Mouse (Mus musculus): ENCODE results near the gene Mras. TPM values are rescaled to one million over a fixed set of nuclear protein-coding genes. Genes with fewer than 3 reads are reported as not detected.

Gene Mras
- polyA plus RNA-seq, 1 experiment from 2014 or later: 49.0 TPM

GRCm38 (mm10) chr9:99368431-99368830, 68.8 kb downstream of the Mras start:
- 60% methylated on average over 7 of the region's 7 CpGs for WGBS

GRCm38 (mm10) chr9:99365906-99366305, 71.3 kb downstream of the Mras start:
- Histone ChIP-seq H3K4me3 (no peak overlapping the region), H3K4me1 (replicated peaks) (no peaks in the 10 kb centered on the region), H3K27me3 (peaks cover under 1% of the 10 kb centered on the region; the same call in 1 of the 2 replicates), H3K9ac (no peak overlapping the region), H3K27ac (replicated peaks) (no peak overlapping the region), H3K36me3 (no peaks in the 10 kb centered on the region), H3K9me3 (no peaks in the 10 kb centered on the region), H3K4me2 (no peak overlapping the region)
- WGBS: 65% methylated on average over 3 of the region's 3 CpGs
- no peak for ATAC-seq (ENCODE audit: low read depth)

More at GRCm38 (mm10) chr9:99368431-99368830, 68.8 kb downstream of the Mras start:
- Histone ChIP-seq H3K27me3 (no peaks in the 10 kb centered on the region), H3K4me2 (no peak overlapping the region), H3K4me1 (replicated peaks) (no peaks in the 10 kb centered on the region), H3K9ac (no peak overlapping the region), H3K27ac (replicated peaks) (no peak overlapping the region), H3K4me3 (no peak overlapping the region), H3K9me3 (no peaks in the 10 kb centered on the region), H3K36me3 (no peaks in the 10 kb centered on the region)
- no peak for ATAC-seq (ENCODE audit: low read depth)

GRCm38 (mm10) chr9:99363076-99363475, 74.1 kb downstream of the Mras start:
- H3K36me3 ChIP-seq: no peaks in the 10 kb centered on the region
- H3K4me2 ChIP-seq: no peak overlapping the region
- H3K27me3 ChIP-seq: peaks cover 29% of the 10 kb centered on the region
- no peak overlapping the region for H3K27ac ChIP-seq (replicated peaks)
- no peak for ATAC-seq (ENCODE audit: low read depth)
- no peaks in the 10 kb centered on the region for H3K9me3 ChIP-seq
- H3K9ac ChIP-seq: no peak overlapping the region
- WGBS: 72% methylated on average over 8 of the region's 8 CpGs
- H3K4me3 ChIP-seq: no peak overlapping the region
- H3K4me1 ChIP-seq (replicated peaks): peaks cover 7% of the 10 kb centered on the region

- 90% methylated on average over 9 of the region's 9 CpGs for WGBS
- no peak overlapping the region for H3K4me3 ChIP-seq
- ATAC-seq (ENCODE audit: low read depth): no peak
- peaks cover 40% of the 10 kb centered on the region for H3K27me3 ChIP-seq
- no peak overlapping the region for H3K4me2 ChIP-seq
- no peak overlapping the region for H3K27ac ChIP-seq (replicated peaks)
- no peaks in the 10 kb centered on the region for H3K9me3 ChIP-seq
- no peaks in the 10 kb centered on the region for H3K36me3 ChIP-seq
- H3K4me1 ChIP-seq (replicated peaks): peaks cover 17% of the 10 kb centered on the region
- no peak overlapping the region for H3K9ac ChIP-seq
These were observed 75.2 kb downstream of the Mras start for GRCm38 (mm10) chr9:99361946-99362345.

- H3K27ac ChIP-seq (replicated peaks): no peak overlapping the region
- no peak overlapping the region for H3K4me3 ChIP-seq
- peaks cover 69% of the 10 kb centered on the region for H3K27me3 ChIP-seq
- no peak overlapping the region for H3K4me2 ChIP-seq
- 90% methylated on average over 15 of the region's 15 CpGs for WGBS
- H3K36me3 ChIP-seq: no peaks in the 10 kb centered on the region
- H3K4me1 ChIP-seq (replicated peaks): peaks cover 17% of the 10 kb centered on the region
- H3K9me3 ChIP-seq: no peaks in the 10 kb centered on the region
- H3K9ac ChIP-seq: no peak overlapping the region
- no peak for ATAC-seq (ENCODE audit: low read depth)
These were observed 78.2 kb downstream of the Mras start for GRCm38 (mm10) chr9:99359012-99359411.

GRCm38 (mm10) chr9:99357921-99358692, 79.1 kb downstream of the Mras start, which contains the start of gene Esyt3:
Gene Esyt3, minus strand, starts transcription at chr9:99358557.
- H3K4me1 ChIP-seq (replicated peaks): peaks cover 17% of the 10 kb centered on the region
- peak within 1 kb of the TSS; percentile 61 for H3K9ac ChIP-seq
- no peak within 1 kb of the TSS for H3K27ac ChIP-seq (replicated peaks)
- peaks cover 69% of the 10 kb centered on the region for H3K27me3 ChIP-seq
- H3K4me3 ChIP-seq: peak within 1 kb of the TSS; percentile 45
- no peaks in the 10 kb centered on the region for H3K9me3 ChIP-seq
- under 1% methylated on average over 66 of the region's 66 CpGs for WGBS
- no peaks in the 10 kb centered on the region for H3K36me3 ChIP-seq
- H3K4me2 ChIP-seq: peak within 1 kb of the TSS; percentile 93
- peak; percentile 64 for ATAC-seq (ENCODE audit: low read depth)

- 5% methylated on average over 19 of the region's 19 CpGs for WGBS
- ATAC-seq (ENCODE audit: low read depth): peak; percentile 46
- Histone ChIP-seq H3K9ac (peak overlapping the region; percentile 61; the same call in 1 of the 2 replicates), H3K4me1 (replicated peaks) (peaks cover 17% of the 10 kb centered on the region), H3K9me3 (no peaks in the 10 kb centered on the region), H3K27ac (replicated peaks) (no peak overlapping the region), H3K27me3 (peaks cover 69% of the 10 kb centered on the region), H3K4me3 (peak overlapping the region; percentile 45), H3K36me3 (no peaks in the 10 kb centered on the region), H3K4me2 (peak overlapping the region; percentile 93)
These were observed 79.6 kb downstream of the Mras start for GRCm38 (mm10) chr9:99357561-99357920.

GRCm38 (mm10) chr9:99355971-99356370, 81.2 kb downstream of the Mras start:
- no peak overlapping the region for H3K4me3 ChIP-seq
- no peak overlapping the region for H3K4me2 ChIP-seq
- H3K27ac ChIP-seq (replicated peaks): no peak overlapping the region
- H3K9ac ChIP-seq: no peak overlapping the region
- H3K4me1 ChIP-seq (replicated peaks): peaks cover 17% of the 10 kb centered on the region
- H3K9me3 ChIP-seq: no peaks in the 10 kb centered on the region
- no peak for ATAC-seq (ENCODE audit: low read depth)
- no peaks in the 10 kb centered on the region for H3K36me3 ChIP-seq
- 22% methylated on average over 5 of the region's 5 CpGs for WGBS
- peaks cover 69% of the 10 kb centered on the region for H3K27me3 ChIP-seq

GRCm38 (mm10) chr9:99354796-99355195, 82.4 kb downstream of the Mras start:
- peaks cover 17% of the 10 kb centered on the region for H3K4me1 ChIP-seq (replicated peaks)
- 62% methylated on average over 5 of the region's 5 CpGs for WGBS
- no peak overlapping the region for H3K4me3 ChIP-seq
- H3K9me3 ChIP-seq: no peaks in the 10 kb centered on the region
- H3K27me3 ChIP-seq: peaks cover 58% of the 10 kb centered on the region
- H3K4me2 ChIP-seq: no peak overlapping the region
- ATAC-seq (ENCODE audit: low read depth): no peak
- no peak overlapping the region for H3K27ac ChIP-seq (replicated peaks)
- H3K36me3 ChIP-seq: no peaks in the 10 kb centered on the region
- H3K9ac ChIP-seq: no peak overlapping the region

- WGBS: 63% methylated on average over 6 of the region's 6 CpGs
- Histone ChIP-seq H3K27ac (replicated peaks) (no peak overlapping the region), H3K4me3 (no peak overlapping the region), H3K36me3 (no peaks in the 10 kb centered on the region), H3K9me3 (peaks cover 3% of the 10 kb centered on the region; the same call in 1 of the 2 replicates), H3K9ac (no peak overlapping the region), H3K27me3 (peaks cover 44% of the 10 kb centered on the region), H3K4me1 (replicated peaks) (peaks cover 13% of the 10 kb centered on the region), H3K4me2 (no peak overlapping the region)
- ATAC-seq (ENCODE audit: low read depth): no peak
These were observed 83.8 kb downstream of the Mras start for GRCm38 (mm10) chr9:99353390-99353789.

- H3K4me2 ChIP-seq: no peak overlapping the region
- peaks cover 39% of the 10 kb centered on the region for H3K27me3 ChIP-seq
- H3K27ac ChIP-seq (replicated peaks): no peak overlapping the region
- H3K9ac ChIP-seq: no peak overlapping the region
- H3K36me3 ChIP-seq: no peaks in the 10 kb centered on the region
- no peak for ATAC-seq (ENCODE audit: low read depth)
- H3K4me1 ChIP-seq (replicated peaks): peaks cover 9% of the 10 kb centered on the region
- WGBS: 80% methylated on average over 4 of the region's 4 CpGs
- H3K9me3 ChIP-seq: peaks cover 3% of the 10 kb centered on the region; the same call in 1 of the 2 replicates
- H3K4me3 ChIP-seq: no peak overlapping the region
These were observed 84.2 kb downstream of the Mras start for GRCm38 (mm10) chr9:99352964-99353363.

- Histone ChIP-seq H3K9ac (no peak overlapping the region), H3K27me3 (no peaks in the 10 kb centered on the region), H3K4me2 (no peak overlapping the region), H3K4me1 (replicated peaks) (peaks cover 7% of the 10 kb centered on the region), H3K9me3 (peaks cover 3% of the 10 kb centered on the region; the same call in 1 of the 2 replicates), H3K27ac (replicated peaks) (no peak overlapping the region), H3K36me3 (no peaks in the 10 kb centered on the region), H3K4me3 (no peak overlapping the region)
- ATAC-seq (ENCODE audit: low read depth): peak; percentile 80; the same call in 1 of the 2 replicates
- WGBS: 32% methylated on average over 4 of the region's 4 CpGs
These were observed 91.8 kb downstream of the Mras start for GRCm38 (mm10) chr9:99345351-99345792.
